ENCODE assay signal across 31 mouse cellular contexts in the genomic region with DNA sequence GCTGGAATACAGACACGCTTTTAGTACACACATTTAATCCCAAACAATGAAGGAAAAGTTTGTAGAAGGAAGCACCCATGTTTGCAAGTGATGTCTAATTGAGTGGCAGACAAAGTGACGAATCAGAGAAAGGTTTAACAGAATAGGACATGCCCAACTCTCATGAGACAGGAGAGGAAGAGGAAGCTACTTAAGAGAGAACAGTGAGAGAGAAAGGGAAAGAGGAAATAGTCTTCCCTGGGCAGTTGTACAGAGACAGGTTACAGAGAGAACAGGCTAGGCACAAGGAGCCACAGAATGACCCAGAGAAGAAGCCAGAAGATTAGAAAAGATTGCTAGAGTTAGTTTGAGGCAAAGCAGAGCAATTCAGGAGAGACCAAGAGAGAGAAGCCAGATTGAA. TPM values are rescaled to one million over a fixed set of nuclear protein-coding genes. Genes with fewer than 3 reads are reported as not detected.
A peak's percentile ranks its signal among the peaks of the same experiment; 100 is the strongest.
DNase-seq lines count a peak whose midpoint lies in the region; ATAC-seq and TF ChIP-seq lines count a peak whose summit lies in the region.
"Had no signal": no experiment of that assay in that cellular context is flagged by ENCODE, and none has a peak within 500 bp of the region (broad histone marks: within the 10 kb centered on the region; RNA-seq: fewer than 3 reads in every experiment).

No protein-coding gene starts in this region.

- 65% methylated on average over 2 of the region's 2 CpGs for WGBS in bone marrow, adult 2 months
- WGBS in midbrain, embryonic 13.5 days, result 80% methylated on average over 2 of the region's 2 CpGs

- peaks cover 2% of the 10 kb centered on the region for H3K27me3 ChIP-seq in CH12.LX (replicated peaks)
- peaks cover 37% of the 10 kb centered on the region for H3K27me3 ChIP-seq in midbrain, embryonic 13.5 days

- TF ChIP-seq RAD21 in CH12.LX (IDR thresholded peaks at IDR 0.05; ENCODE audit: low read depth, low read length), result no peak

- no peak for TF ChIP-seq EP300 in CH12.LX (IDR thresholded peaks at IDR 0.05; ENCODE audit: low read length)

- DNase-seq in 416B (ENCODE audit: low read depth), result peak; percentile 68
- peak; percentile 87 for DNase-seq in CH12.LX (ENCODE audit: extremely low read depth)
- DNase-seq in MN1 (ENCODE audit: low spot score), result no peak
- no peak for DNase-seq in left cerebral cortex, adult 2 months (ENCODE audit: extremely low spot score in 1 of 2, low spot score in 2 of 2)
- DNase-seq: adrenal gland, postnatal 25 days; cerebellum, adult 11-12 months; cerebellum, postnatal 10 days; gastrocnemius, adult 2 months; kidney, postnatal 25 days; layer of hippocampus, postnatal 36 days; right cerebral cortex, postnatal 25 days; thymus, postnatal 36 days had no signal

- ATAC-seq in megakaryocyte progenitor cell, adult 5-6 weeks (replicated peaks; ENCODE audit: poor library complexity), result peak; percentile 78
- ATAC-seq in midbrain, embryonic 13.5 days, result no peak
- ATAC-seq: CD4-positive, CD25-positive, alpha-beta regulatory T cell, adult 4 months; hindbrain, postnatal 0 days; intestine, postnatal 0 days had no signal

- H3K9me3 ChIP-seq in CH12.LX (replicated peaks; ENCODE audit: low read length), result peaks cover 14% of the 10 kb centered on the region
- no peaks in the 10 kb centered on the region for H3K9me3 ChIP-seq in midbrain, embryonic 13.5 days
- H3K9me3 ChIP-seq: embryonic facial prominence, embryonic 12.5 days; hindbrain, embryonic 10.5 days; limb, embryonic 12.5 days; lung, embryonic 15.5 days; midbrain, embryonic 12.5 days; stomach, embryonic 15.5 days had no signal

- no peaks in the 10 kb centered on the region for H3K79me2 ChIP-seq in CH12.LX (replicated peaks; ENCODE audit: control insufficient read depth, extremely low read depth, insufficient read depth, poor library complexity, severe bottlenecking)

- dilution Hi-C loops in CH12.LX (cut with MboI; ENCODE audit: extremely low pct_ligation_motif_present, extremely low pct_unique_long_range_greater_than_20kb, low sequenced_read_pairs), result no loop called here

- in situ Hi-C loops in CH12.LX (cut with MboI; ENCODE audit: low pct_ligation_motif_present, low pct_unique_long_range_greater_than_20kb, low sequenced_read_pairs), result no loop called here

- TF ChIP-seq POLR2A in CH12.LX (IDR thresholded peaks at IDR 0.05; ENCODE audit: low read depth, low read length), result peak; percentile 43; the same call in 1 of the 2 replicates
- TF ChIP-seq POLR2A in bone marrow, adult 2 months (IDR thresholded peaks at IDR 0.05; ENCODE audit: borderline replicate concordance, control insufficient read depth, low read depth, low read length), result no peak

- H3K4me2 ChIP-seq in CH12.LX (ENCODE audit: insufficient read depth, low read depth, poor library complexity, severe bottlenecking), result no peak overlapping the region
- H3K4me2 ChIP-seq in midbrain, embryonic 13.5 days (replicated peaks), result no peak overlapping the region
- H3K4me2 ChIP-seq: embryonic facial prominence, embryonic 12.5 days; heart, embryonic 11.5 days; limb, embryonic 12.5 days; lung, embryonic 15.5 days; midbrain, embryonic 12.5 days; stomach, embryonic 15.5 days had no signal

- H3K27ac ChIP-seq in CH12.LX (ENCODE audit: insufficient read depth, low read depth), result no peak overlapping the region
- peak overlapping the region; percentile 45 for H3K27ac ChIP-seq in bone marrow, adult 2 months (ENCODE audit: control insufficient read depth, insufficient read depth, low read depth, low read length, poor library complexity)
- H3K27ac ChIP-seq in midbrain, embryonic 13.5 days, result no peak overlapping the region
- no peak overlapping the region for H3K27ac ChIP-seq in left cerebral cortex, adult 2 months
- H3K27ac ChIP-seq: embryonic facial prominence, embryonic 12.5 days; gastrocnemius, adult 2 months; hindbrain, embryonic 10.5 days; hindbrain, postnatal 0 days; limb, embryonic 12.5 days; liver, embryonic 14.5 days; lung, embryonic 15.5 days; midbrain, embryonic 12.5 days; stomach, embryonic 15.5 days had no signal

- intact Hi-C loops in left cerebral cortex, adult 2 months (cut with DNase I), result no loop called here

- TF ChIP-seq CTCF in CH12.LX (conservative IDR thresholded peaks at IDR 0.05 in 1 of 2, IDR thresholded peaks at IDR 0.05 in 1 of 2; ENCODE audit: low read depth in 2 of 2, low read length in 2 of 2), result no peak
- TF ChIP-seq CTCF in bone marrow, adult 2 months (IDR thresholded peaks at IDR 0.05; ENCODE audit: control insufficient read depth, insufficient read depth, low read length), result no peak
- TF ChIP-seq CTCF in left cerebral cortex, adult 2 months (IDR thresholded peaks at IDR 0.05), result no peak

- H3K9ac ChIP-seq in CH12.LX (ENCODE audit: insufficient read depth, low read depth), result no peak overlapping the region
- H3K9ac ChIP-seq in midbrain, embryonic 13.5 days (replicated peaks), result no peak overlapping the region
- H3K9ac ChIP-seq: embryonic facial prominence, embryonic 12.5 days; limb, embryonic 12.5 days; liver, embryonic 14.5 days; lung, embryonic 15.5 days; midbrain, embryonic 12.5 days; stomach, embryonic 15.5 days had no signal

- peaks cover 0 to 14% of the 10 kb centered on the region in 2 experiments; a peak in 2 of 4 replicates for H3K4me1 ChIP-seq in CH12.LX (ENCODE audit: control insufficient read depth in 1 of 2, insufficient read depth in 2 of 2)
- no peaks in the 10 kb centered on the region; the same call in 1 of the 2 replicates for H3K4me1 ChIP-seq in bone marrow, adult 2 months (ENCODE audit: control insufficient read depth, insufficient read depth, low read length)
- peaks cover 9% of the 10 kb centered on the region for H3K4me1 ChIP-seq in midbrain, embryonic 13.5 days (replicated peaks)

- H3K4me3 ChIP-seq in CH12.LX (replicated peaks in 1 of 3; ENCODE audit: low read depth in 2 of 3, low read length in 2 of 3, poor library complexity in 1 of 3), result no peak overlapping the region
- H3K4me3 ChIP-seq in bone marrow, adult 2 months (replicated peaks; ENCODE audit: control insufficient read depth, low read depth, low read length), result no peak overlapping the region
- no peak overlapping the region for H3K4me3 ChIP-seq in midbrain, embryonic 13.5 days (replicated peaks)
- H3K4me3 ChIP-seq in left cerebral cortex, adult 2 months, result no peak overlapping the region
- H3K4me3 ChIP-seq: embryonic facial prominence, embryonic 12.5 days; gastrocnemius, adult 2 months; hindbrain, embryonic 10.5 days; limb, embryonic 12.5 days; lung, embryonic 15.5 days; midbrain, embryonic 12.5 days; stomach, embryonic 15.5 days had no signal

- H3K36me3 ChIP-seq in CH12.LX (replicated peaks in 1 of 2; ENCODE audit: control insufficient read depth in 1 of 2, insufficient read depth in 1 of 2, low read length in 1 of 2), result no peaks in the 10 kb centered on the region
- no peaks in the 10 kb centered on the region for H3K36me3 ChIP-seq in midbrain, embryonic 13.5 days
- H3K36me3 ChIP-seq: embryonic facial prominence, embryonic 12.5 days; hindbrain, embryonic 10.5 days; limb, embryonic 12.5 days; lung, embryonic 15.5 days; midbrain, embryonic 12.5 days; stomach, embryonic 15.5 days had no signal

RNA-seq across cellular contexts. Expression of a gene that starts 4.5 kb away (rescaled TPM):
- total RNA-seq in CH12.LX (2012; rRNA removed) (0.13 TPM in 1 of 2 replicates, not detected in the other), CH12.LX (2014; rRNA removed) (0.09 and 0.16 TPM in 2 replicates)
- polyA plus RNA-seq in CH12.LX (2012; ENCODE audit: insufficient read length, low read depth), result 0.20 TPM in 1 of 2 replicates, not detected in the other
- polyA plus RNA-seq in bone marrow, adult 2 months (2011; ENCODE audit: insufficient read depth, insufficient read length, low replicate concordance, missing spikeins), result 0.81 and 1.3 TPM in 2 replicates
- total RNA-seq in megakaryocyte progenitor cell, adult 5-6 weeks (2015), result not detected in 2 replicates
- total RNA-seq in megakaryocyte progenitor cell, adult 5-6 weeks (2017), result not detected in 2 replicates
- 0.20 and 0.32 TPM in 2 replicates for polyA plus RNA-seq in midbrain, embryonic 13.5 days (2015; fragmentation: Nextera tagmentation; extraction: Ambion mirVana)
- total RNA-seq in left cerebral cortex, adult 2 months (2021), result not detected
- polyA plus RNA-seq: CD4-positive, CD25-positive, alpha-beta regulatory T cell, adult 4 months; forebrain, embryonic 11.5 days had no signal

RNA-seq across cellular contexts. Expression of a gene that starts 23.6 kb away (rescaled TPM):
- total RNA-seq in CH12.LX (2012; rRNA removed) (25.8 and 39.6 TPM in 2 replicates), CH12.LX (2014; rRNA removed) (37.6 and 46.2 TPM in 2 replicates)
- polyA plus RNA-seq in CH12.LX (2012; ENCODE audit: insufficient read length, low read depth), result 60.2 and 66.5 TPM in 2 replicates
- polyA plus RNA-seq in bone marrow, adult 2 months (2011; ENCODE audit: insufficient read depth, insufficient read length, low replicate concordance, missing spikeins), result 72.1 and 86.5 TPM in 2 replicates
- total RNA-seq in megakaryocyte progenitor cell, adult 5-6 weeks (2015), result 71.6 and 75.3 TPM in 2 replicates
- total RNA-seq in megakaryocyte progenitor cell, adult 5-6 weeks (2017), result 24.2 and 25.8 TPM in 2 replicates
- 240 and 242 TPM in 2 replicates for polyA plus RNA-seq in midbrain, embryonic 13.5 days (2015; fragmentation: Nextera tagmentation; extraction: Ambion mirVana)
- total RNA-seq in left cerebral cortex, adult 2 months (2021), result 10 to 100 TPM; 68.3 to 83.2 TPM

RNA-seq across cellular contexts. Expression of a gene that starts 25.0 kb away (rescaled TPM):
- not detected in 2 replicates for total RNA-seq in CH12.LX (2012; rRNA removed)
- total RNA-seq in CH12.LX (2014; rRNA removed), result not detected in 2 replicates
- polyA plus RNA-seq in CH12.LX (2012; ENCODE audit: insufficient read length, low read depth), result not detected in 2 replicates
- polyA plus RNA-seq in bone marrow, adult 2 months (2011; ENCODE audit: insufficient read depth, insufficient read length, low replicate concordance, missing spikeins), result not detected in 2 replicates
- total RNA-seq in megakaryocyte progenitor cell, adult 5-6 weeks (2015), result not detected in 2 replicates
- 1.3 TPM in 1 of 2 replicates, not detected in the other for total RNA-seq in megakaryocyte progenitor cell, adult 5-6 weeks (2017)
- polyA plus RNA-seq in midbrain, embryonic 13.5 days (2015; fragmentation: Nextera tagmentation; extraction: Ambion mirVana), result not detected in 2 replicates
- not detected for total RNA-seq in left cerebral cortex, adult 2 months (2021)
- total RNA-seq: ES-E14; hindbrain, postnatal 0 days; layer of hippocampus, adult 8-10 months; layer of hippocampus, postnatal 36 days; left cerebral cortex, postnatal 14 days had no signal
- polyA plus RNA-seq: CD4-positive, CD25-positive, alpha-beta regulatory T cell, adult 4 months; forebrain, embryonic 11.5 days; heart, embryonic 11.5 days; hindbrain, postnatal 0 days; limb, embryonic 12.5 days; liver, embryonic 14.5 days; midbrain, embryonic 12.5 days; neural tube, embryonic 11.5 days; stomach, embryonic 15.5 days had no signal

RNA-seq across cellular contexts. Expression of a gene that starts 34.3 kb away (rescaled TPM):
- total RNA-seq in CH12.LX (2012; rRNA removed) (32.9 and 48.5 TPM in 2 replicates), CH12.LX (2014; rRNA removed) (29.5 and 34.6 TPM in 2 replicates)
- polyA plus RNA-seq in CH12.LX (2012; ENCODE audit: insufficient read length, low read depth), result 43.4 and 45.9 TPM in 2 replicates
- 20.6 and 21.0 TPM in 2 replicates for polyA plus RNA-seq in bone marrow, adult 2 months (2011; ENCODE audit: insufficient read depth, insufficient read length, low replicate concordance, missing spikeins)
- 11.9 and 14.4 TPM in 2 replicates for total RNA-seq in megakaryocyte progenitor cell, adult 5-6 weeks (2015)
- 16.2 and 19.7 TPM in 2 replicates for total RNA-seq in megakaryocyte progenitor cell, adult 5-6 weeks (2017)
- 28.2 and 29.2 TPM in 2 replicates for polyA plus RNA-seq in midbrain, embryonic 13.5 days (2015; fragmentation: Nextera tagmentation; extraction: Ambion mirVana)
- total RNA-seq in left cerebral cortex, adult 2 months (2021), result 10 to 100 TPM; 17.7 to 21.3 TPM

RNA-seq across cellular contexts. Expression of a gene that starts 41.5 kb away (rescaled TPM):
- total RNA-seq in CH12.LX (2012; rRNA removed) (267 and 336 TPM in 2 replicates), CH12.LX (2014; rRNA removed) (47.5 and 60.3 TPM in 2 replicates)
- 341 and 363 TPM in 2 replicates for polyA plus RNA-seq in CH12.LX (2012; ENCODE audit: insufficient read length, low read depth)
- polyA plus RNA-seq in bone marrow, adult 2 months (2011; ENCODE audit: insufficient read depth, insufficient read length, low replicate concordance, missing spikeins), result 60.4 and 87.1 TPM in 2 replicates
- 107 and 121 TPM in 2 replicates for total RNA-seq in megakaryocyte progenitor cell, adult 5-6 weeks (2015)
- 136 and 142 TPM in 2 replicates for total RNA-seq in megakaryocyte progenitor cell, adult 5-6 weeks (2017)
- polyA plus RNA-seq in midbrain, embryonic 13.5 days (2015; fragmentation: Nextera tagmentation; extraction: Ambion mirVana), result 111 and 113 TPM in 2 replicates
- 10 to 100 TPM; 66.1 to 68.3 TPM for total RNA-seq in left cerebral cortex, adult 2 months (2021)

Comparison
In these comparisons a context has a peak if more than half of its experiments do, and no peak if none do; other contexts are left out.
1. DNase-seq: peak in 416B (single experiment) and CH12.LX (single experiment); none in MN1 (single experiment) and left cerebral cortex, adult 2 months (0 of 2).